In the genomic region with DNA sequence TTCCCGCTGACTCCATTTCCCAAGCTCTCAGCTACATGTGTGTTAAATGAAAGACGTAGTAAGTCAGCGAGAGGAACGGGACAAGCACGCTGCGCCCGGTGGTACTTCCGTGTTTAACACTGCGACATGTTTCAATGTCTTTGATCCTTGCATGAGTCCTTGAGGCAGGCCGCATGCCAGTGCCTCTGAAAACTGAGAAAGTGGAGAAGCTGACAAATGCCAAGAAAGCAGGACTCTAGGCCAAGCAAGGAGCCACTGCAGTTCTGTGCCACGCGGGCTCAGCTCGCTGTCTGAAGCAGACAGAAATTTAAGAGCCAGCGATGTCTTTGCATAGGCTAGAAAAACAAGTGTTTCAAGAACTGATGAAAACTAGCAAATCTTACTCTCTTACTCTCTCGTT, we compare ENCODE assay signal across 19 mouse cellular contexts. TPM values are rescaled to one million over a fixed set of nuclear protein-coding genes. Genes with fewer than 3 reads are reported as not detected.
DNase-seq lines count a peak whose midpoint lies in the region; ATAC-seq and TF ChIP-seq lines count a peak whose summit lies in the region.
"Had no signal": no experiment of that assay in that cellular context is flagged by ENCODE, and none has a peak within 500 bp of the region (broad histone marks: within the 10 kb centered on the region; RNA-seq: fewer than 3 reads in every experiment).

No protein-coding gene starts in this region.

- no peaks in the 10 kb centered on the region for H3K36me3 ChIP-seq in testis, adult 2 months (ENCODE audit: control insufficient read depth, insufficient read depth, low read length)
- H3K36me3 ChIP-seq: G1E; heart, embryonic 12.5 days; liver, embryonic 13.5 days had no signal

- intact Hi-C loops in heart, postnatal 25 days (cut with DNase I): no loop called here

- TF ChIP-seq POLR2A in testis, adult 2 months (IDR thresholded peaks at IDR 0.05; ENCODE audit: control insufficient read depth, low read depth, low read length): no peak

- DNase-seq in adrenal gland, adult (ENCODE audit: inconsistent age in 2 of 2, low spot score in 1 of 2): peak; percentile 18 to 59
- no peak for DNase-seq in adrenal gland, adult 8-10 months
- no peak for DNase-seq in frontal cortex, postnatal 10 days (ENCODE audit: low spot score in 2 of 2)
- DNase-seq in testis, postnatal 14 days (ENCODE audit: low spot score): no peak
- DNase-seq in heart, postnatal 4 days: no peak
- DNase-seq in heart, postnatal 25 days (ENCODE audit: low spot score): no peak
- DNase-seq: embryo, embryonic 11 days; heart, postnatal 36 days; kidney, adult 8-10 months; kidney, postnatal 25 days; liver, embryonic 13.5 days; thymus, postnatal 14 days had no signal

- H3K4me1 ChIP-seq in testis, adult 2 months (ENCODE audit: control insufficient read depth, insufficient read depth, low read length): peaks cover 3% of the 10 kb centered on the region; the same call in 1 of the 2 replicates
- H3K4me1 ChIP-seq: heart, embryonic 12.5 days; liver, embryonic 13.5 days had no signal

- H3K4me3 ChIP-seq in testis, adult 2 months (ENCODE audit: control insufficient read depth, low read depth, low read length): peak overlapping the region; percentile 40
- H3K4me3 ChIP-seq: heart, embryonic 12.5 days; liver, embryonic 13.5 days had no signal

- 0 out of 2 replicates have a peak, but pooled peaks have one; percentile 12 for ATAC-seq in frontal cortex, adult (ENCODE audit: low TSS enrichment)
- ATAC-seq: CD4-positive, CD25-positive, alpha-beta regulatory T cell, adult 4 months; forebrain, embryonic 14.5 days; hindbrain, postnatal 0 days had no signal

- H3K27me3 ChIP-seq in testis, adult 2 months (ENCODE audit: control insufficient read depth, insufficient read depth, low read length): no peaks in the 10 kb centered on the region
- H3K27me3 ChIP-seq: liver, embryonic 13.5 days had no signal

- no peak overlapping the region for H3K27ac ChIP-seq in testis, adult 2 months (ENCODE audit: control insufficient read depth, insufficient read depth, low read depth, low read length)
- H3K27ac ChIP-seq: hindbrain, postnatal 0 days; liver, embryonic 13.5 days had no signal

- no peak for TF ChIP-seq CTCF in testis, adult 2 months (IDR thresholded peaks at IDR 0.05; ENCODE audit: control insufficient read depth, insufficient read depth, insufficient replicate concordance, low read depth, low read length)

RNA-seq across cellular contexts. Expression of gene Adcy2, which starts 15.3 kb away (rescaled TPM):
- total RNA-seq in adrenal gland, adult 8-10 months (2022): 1 to 10 TPM in 2 of 4 experiments, under 1 TPM in 2; 0.77 to 1.4 (median 0.92) TPM
- polyA plus RNA-seq in testis, adult 2 months (2012; rRNA removed): 2.3 and 2.7 TPM in 2 replicates
- total RNA-seq in heart, postnatal 4 days (2021): 1 to 10 TPM; 1.0 to 1.3 TPM
- total RNA-seq in heart, postnatal 25 days (2021): under 1 TPM; 0.42 to 0.44 TPM
- polyA plus RNA-seq: CD4-positive, CD25-positive, alpha-beta regulatory T cell, adult 4 months; G1E had no signal

Comparison
In these comparisons a context has a peak if more than half of its experiments do, and no peak if none do; other contexts are left out.
1. DNase-seq: peak in adrenal gland, adult (2 of 2); none in adrenal gland, adult 8-10 months (single experiment), frontal cortex, postnatal 10 days (0 of 2), testis, postnatal 14 days (single experiment), heart, postnatal 4 days (single experiment) and heart, postnatal 25 days (single experiment).